Mouse (Mus musculus): Measurements from ENCODE around the gene Tshz2. TPM values are rescaled to one million over a fixed set of nuclear protein-coding genes. Genes with fewer than 3 reads are reported as not detected.

Tshz2 gene
- total and polyA plus RNA-seq, 2 experiments from 2014 or later = 26.4 to 40.8 TPM

DNA sequence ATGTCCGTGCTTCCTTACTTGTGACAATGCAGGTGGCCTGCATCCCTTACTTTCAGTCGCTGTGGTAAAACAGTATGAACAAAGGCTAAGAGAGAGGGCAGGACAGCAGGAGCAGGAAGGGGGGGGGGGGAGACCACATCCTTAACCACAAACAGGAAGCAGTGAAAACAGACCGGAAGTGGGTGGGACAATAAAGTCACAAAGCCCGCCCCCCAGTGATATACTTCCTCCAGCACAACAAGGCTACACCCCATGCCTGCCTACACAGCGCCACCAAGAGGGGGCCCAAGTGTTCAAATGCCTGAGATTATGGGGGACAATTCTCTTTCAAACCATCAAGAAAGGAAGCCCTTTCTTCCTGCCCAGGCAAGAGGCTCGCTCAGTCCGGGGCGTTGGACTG lies 392.1 kb downstream of the Tshz2 start:
- DNase-seq (ENCODE audit: low spot score) (no peak), ATAC-seq (ENCODE audit: low FRiP score) (no peak)
- TF ChIP-seq CTCF (IDR thresholded peaks at IDR 0.05) = peak; percentile 22
- Histone ChIP-seq H3K27me3 (ENCODE audit: insufficient read depth, low read length) (no peaks in the 10 kb centered on the region), H3K4me3 (ENCODE audit: low read depth, low read length) (no peak overlapping the region), H3K4me2 (ENCODE audit: low read depth, low read length, poor library complexity, severe bottlenecking) (no peak overlapping the region), H3K4me1 (ENCODE audit: insufficient read depth, low read length) (no peaks in the 10 kb centered on the region), H3K9ac (replicated peaks; ENCODE audit: low read length, poor library complexity, severe bottlenecking) (no peak overlapping the region), H3K9me3 (ENCODE audit: low read length) (no peaks in the 10 kb centered on the region), H3K27ac (ENCODE audit: low read depth, low read length) (no peak overlapping the region), H3K36me3 (ENCODE audit: insufficient read depth, low read length) (no peaks in the 10 kb centered on the region)
- WGBS = 90% methylated on average over 8 of the region's 8 CpGs

DNA sequence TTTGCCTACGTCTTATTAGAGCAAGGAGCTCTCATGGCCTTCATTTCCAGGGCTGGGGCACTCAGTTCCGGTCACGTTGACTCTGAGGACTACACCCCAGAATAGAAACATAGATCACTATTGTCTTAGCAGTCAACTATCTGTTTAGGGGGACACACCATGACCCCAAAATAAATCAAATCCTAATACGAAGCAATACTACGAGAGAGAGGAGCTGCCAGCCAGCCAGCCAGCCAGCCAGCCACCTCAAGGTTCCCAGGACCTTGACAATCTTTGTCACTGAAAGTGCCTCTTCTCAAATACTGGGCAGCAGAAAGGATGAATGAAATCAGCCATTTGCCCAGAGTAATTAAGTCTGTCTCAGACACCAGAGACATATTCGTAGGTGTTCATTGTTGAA lies 393.1 kb downstream of the Tshz2 start:
- Histone ChIP-seq H3K27me3 (ENCODE audit: insufficient read depth, low read length) (no peaks in the 10 kb centered on the region), H3K9ac (replicated peaks; ENCODE audit: low read length, poor library complexity, severe bottlenecking) (no peak overlapping the region), H3K36me3 (ENCODE audit: insufficient read depth, low read length) (no peaks in the 10 kb centered on the region), H3K4me1 (ENCODE audit: insufficient read depth, low read length) (no peaks in the 10 kb centered on the region), H3K4me3 (ENCODE audit: low read depth, low read length) (no peak overlapping the region), H3K27ac (ENCODE audit: low read depth, low read length) (no peak overlapping the region), H3K9me3 (ENCODE audit: low read length) (no peaks in the 10 kb centered on the region), H3K4me2 (ENCODE audit: low read depth, low read length, poor library complexity, severe bottlenecking) (no peak overlapping the region)
- no peak for DNase-seq (ENCODE audit: low spot score)
- ATAC-seq (ENCODE audit: low FRiP score) = no peak
- 95% methylated on average over 6 of the region's 6 CpGs for WGBS
- TF ChIP-seq CTCF (IDR thresholded peaks at IDR 0.05) = no peak

GRCm38 (mm10) chr2:170027837-170028236 lies 395.0 kb downstream of the Tshz2 start:
- H3K9ac ChIP-seq (replicated peaks; ENCODE audit: low read length, poor library complexity, severe bottlenecking) = no peak overlapping the region
- WGBS = 93% methylated on average over 7 of the region's 7 CpGs
- DNase-seq (ENCODE audit: low spot score) (no peak), ATAC-seq (ENCODE audit: low FRiP score) (no peak)
- no peak overlapping the region for H3K4me3 ChIP-seq (ENCODE audit: low read depth, low read length)
- H3K9me3 ChIP-seq (ENCODE audit: low read length) = no peaks in the 10 kb centered on the region
- H3K27ac ChIP-seq (ENCODE audit: low read depth, low read length) = no peak overlapping the region
- no peaks in the 10 kb centered on the region for H3K4me1 ChIP-seq (ENCODE audit: insufficient read depth, low read length)
- no peaks in the 10 kb centered on the region for H3K36me3 ChIP-seq (ENCODE audit: insufficient read depth, low read length)
- no peaks in the 10 kb centered on the region for H3K27me3 ChIP-seq (ENCODE audit: insufficient read depth, low read length)
- peak; percentile 53 for TF ChIP-seq CTCF (IDR thresholded peaks at IDR 0.05)
- H3K4me2 ChIP-seq (ENCODE audit: low read depth, low read length, poor library complexity, severe bottlenecking) = no peak overlapping the region

DNA sequence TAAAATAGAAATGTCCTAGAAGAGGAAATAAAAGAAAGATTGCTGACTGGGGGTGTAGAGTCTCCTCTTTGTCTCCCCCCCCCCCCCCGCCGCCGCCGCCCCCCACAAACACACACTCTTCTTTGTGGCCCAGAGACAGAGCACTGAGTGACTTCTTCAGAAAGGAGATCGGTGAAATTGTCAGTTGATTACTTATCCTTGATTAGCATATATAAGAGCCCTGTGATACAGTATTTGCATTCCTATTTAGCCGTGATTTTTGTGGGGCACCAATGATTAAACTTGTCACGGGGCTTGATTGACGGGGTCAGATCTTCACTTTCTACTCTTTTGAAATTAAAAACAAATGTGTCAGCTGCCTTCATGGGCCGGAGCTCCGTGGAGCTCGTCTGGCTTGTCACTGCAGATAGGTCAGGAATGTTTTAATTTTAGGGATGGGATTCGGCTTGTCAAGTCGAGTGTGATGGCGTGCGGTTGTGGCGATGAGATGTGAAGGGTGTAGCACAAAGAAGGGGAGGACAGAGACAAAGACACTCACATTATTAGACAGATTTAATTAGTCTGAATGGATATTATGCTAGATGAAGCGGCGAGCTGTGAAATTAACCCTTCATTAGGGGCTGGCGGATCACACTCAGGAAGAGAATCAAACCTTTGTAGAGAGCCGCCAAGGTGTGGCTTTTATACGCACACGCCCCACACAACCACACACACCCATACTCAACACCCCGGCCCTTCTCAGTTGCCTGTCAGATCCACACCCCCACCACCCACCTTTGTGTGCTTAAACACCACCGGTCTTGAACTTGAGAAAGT lies 395.9 kb downstream of the Tshz2 start:
- TF ChIP-seq CTCF (IDR thresholded peaks at IDR 0.05) = no peak
- Histone ChIP-seq H3K9ac (replicated peaks; ENCODE audit: low read length, poor library complexity, severe bottlenecking) (no peak overlapping the region), H3K4me2 (ENCODE audit: low read depth, low read length, poor library complexity, severe bottlenecking) (0 out of 2 replicates have a peak overlapping the region, but pooled peaks have one; percentile 18), H3K4me1 (ENCODE audit: insufficient read depth, low read length) (no peaks in the 10 kb centered on the region), H3K27me3 (ENCODE audit: insufficient read depth, low read length) (no peaks in the 10 kb centered on the region), H3K9me3 (ENCODE audit: low read length) (no peaks in the 10 kb centered on the region), H3K36me3 (ENCODE audit: insufficient read depth, low read length) (no peaks in the 10 kb centered on the region), H3K4me3 (ENCODE audit: low read depth, low read length) (no peak overlapping the region), H3K27ac (ENCODE audit: low read depth, low read length) (no peak overlapping the region)
- ATAC-seq (ENCODE audit: low FRiP score) = no peak
- 61% methylated on average over 20 of the region's 24 CpGs for WGBS
- DNase-seq (ENCODE audit: low spot score) = peak; percentile 28

GRCm38 (mm10) chr2:170029304-170029856 lies 396.6 kb downstream of the Tshz2 start:
- Histone ChIP-seq H3K9me3 (ENCODE audit: low read length) (no peaks in the 10 kb centered on the region), H3K27me3 (ENCODE audit: insufficient read depth, low read length) (no peaks in the 10 kb centered on the region), H3K27ac (ENCODE audit: low read depth, low read length) (no peak overlapping the region), H3K4me1 (ENCODE audit: insufficient read depth, low read length) (no peaks in the 10 kb centered on the region), H3K9ac (replicated peaks; ENCODE audit: low read length, poor library complexity, severe bottlenecking) (no peak overlapping the region), H3K36me3 (ENCODE audit: insufficient read depth, low read length) (no peaks in the 10 kb centered on the region), H3K4me2 (ENCODE audit: low read depth, low read length, poor library complexity, severe bottlenecking) (no peak overlapping the region), H3K4me3 (ENCODE audit: low read depth, low read length) (no peak overlapping the region)
- ATAC-seq (ENCODE audit: low FRiP score) (no peak), DNase-seq (ENCODE audit: low spot score) (no peak)
- no peak for TF ChIP-seq CTCF (IDR thresholded peaks at IDR 0.05)
- 92% methylated on average over 10 of the region's 10 CpGs for WGBS

- no peaks in the 10 kb centered on the region for H3K27me3 ChIP-seq (ENCODE audit: insufficient read depth, low read length)
Observed at GRCm38 (mm10) chr2:170031226-170031625, 398.4 kb downstream of the Tshz2 start.

More at GRCm38 (mm10) chr2:170031226-170031625, 398.4 kb downstream of the Tshz2 start:
- H3K27ac ChIP-seq (ENCODE audit: low read depth, low read length) = no peak overlapping the region
- no peaks in the 10 kb centered on the region for H3K4me1 ChIP-seq (ENCODE audit: insufficient read depth, low read length)
- no peaks in the 10 kb centered on the region for H3K9me3 ChIP-seq (ENCODE audit: low read length)
- no peak for TF ChIP-seq CTCF (IDR thresholded peaks at IDR 0.05)
- H3K4me3 ChIP-seq (ENCODE audit: low read depth, low read length) = no peak overlapping the region
- ATAC-seq (ENCODE audit: low FRiP score) (no peak), DNase-seq (ENCODE audit: low spot score) (no peak)
- 85% methylated on average over 12 of the region's 12 CpGs for WGBS
- no peaks in the 10 kb centered on the region for H3K36me3 ChIP-seq (ENCODE audit: insufficient read depth, low read length)
- no peak overlapping the region for H3K4me2 ChIP-seq (ENCODE audit: low read depth, low read length, poor library complexity, severe bottlenecking)
- H3K9ac ChIP-seq (replicated peaks; ENCODE audit: low read length, poor library complexity, severe bottlenecking) = no peak overlapping the region
